Mouse (Mus musculus) neural tube, embryonic 13.5 days (tissue): Measurements from ENCODE around the gene Med9. TPM values are rescaled to one million over a fixed set of nuclear protein-coding genes. Genes with fewer than 3 reads are reported as not detected.
A peak's percentile ranks its signal among the peaks of the same experiment; 100 is the strongest.

Experiments
- ATAC-seq: fragments of 200-750 bp; cut with Nextera tagmentation; 2 replicates; pipeline ENCODE4 v1.8.0; 2017; ENCODE audit warnings: low read depth, mild to moderate bottlenecking, moderate TSS enrichment, moderate library complexity
- H3K27ac ChIP-seq: fragments of 300-500 bp; sonication (generic); replicated peaks from 2 replicates; pipeline ENCODE4 v1.5.1; 2015; ENCODE audit warnings: moderate library complexity, mild to moderate bottlenecking, inconsistent platforms
- H3K27me3 ChIP-seq: fragments of 300-500 bp; sonication (generic); 2 replicates; pipeline ENCODE4 v1.6.1; 2015; ENCODE audit warnings: mild to moderate bottlenecking, inconsistent platforms
- H3K36me3 ChIP-seq: fragments of 300-500 bp; sonication (generic); 2 replicates; pipeline ENCODE4 v1.6.1; 2015; ENCODE audit warnings: mild to moderate bottlenecking, inconsistent platforms
- H3K4me1 ChIP-seq: fragments of 300-500 bp; sonication (generic); replicated peaks from 2 replicates; pipeline ENCODE4 v1.6.1; 2015; ENCODE audit warnings: inconsistent platforms
- H3K4me2 ChIP-seq: fragments of 300-500 bp; sonication (generic); 2 replicates; pipeline ENCODE4 v1.6.1; 2015; ENCODE audit warnings: inconsistent platforms, mild to moderate bottlenecking, moderate library complexity
- H3K4me3 ChIP-seq: fragments of 300-500 bp; sonication (generic); 2 replicates; pipeline ENCODE4 v1.5.1; 2015; ENCODE audit warnings: mild to moderate bottlenecking, inconsistent platforms
- H3K9ac ChIP-seq: fragments of 300-500 bp; sonication (generic); 2 replicates; pipeline ENCODE4 v1.6.1; 2015; ENCODE audit warnings: moderate library complexity, mild to moderate bottlenecking, inconsistent platforms
- H3K9me3 ChIP-seq: fragments of 300-500 bp; sonication (generic); 2 replicates; pipeline ENCODE4 v1.6.1; 2016; ENCODE audit warnings: inconsistent platforms
- WGBS: fragments of 180-500 bp; shearing (Covaris S2); methylation state at CpG from one replicate; pipeline ENCODE4 v1.1.7; 2015; 5-methylcytosine and 5-hydroxymethylcytosine counted together
- polyA plus RNA-seq: library from polyadenylated mRNA; unstranded; fragments of >200 nt; fragmentation: Nextera tagmentation; extraction: Ambion mirVana; gene quantifications from 2 replicates; pipeline ENCODE4 v1.2.1, GENCODE M21; 2015

Med9 gene
- polyA plus RNA-seq, 1 experiment from 2014 or later, result 36.2 TPM

DNA sequence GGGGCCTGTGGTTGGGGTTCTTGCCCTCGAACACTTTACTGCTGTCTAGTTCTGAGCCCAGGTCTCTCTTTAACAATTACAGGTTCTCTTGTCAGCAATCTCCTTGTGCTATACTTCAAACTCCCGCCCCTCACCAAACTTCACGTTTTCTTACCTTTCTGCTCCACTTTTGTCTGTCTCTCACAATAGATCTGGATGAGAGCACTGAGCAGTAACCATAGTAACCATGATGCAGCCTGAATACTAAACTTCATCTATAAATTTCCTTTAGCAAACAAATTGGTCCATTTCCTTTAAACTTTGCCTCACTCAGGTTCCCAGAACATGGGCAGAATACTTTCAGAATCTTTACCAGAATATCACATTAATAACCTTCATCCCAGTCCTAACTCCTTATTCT lies 61.4 kb downstream of the Med9 start:
- no peak for ATAC-seq

GRCm38 (mm10) chr11:60011516-60011915 lies 63.5 kb downstream of the Med9 start:
- H3K27me3 ChIP-seq, result no peaks in the 10 kb centered on the region
- no peak overlapping the region for H3K4me2 ChIP-seq
- 84% methylated on average over 3 of the region's 3 CpGs for WGBS
- H3K27ac ChIP-seq, result no peak overlapping the region
- H3K9ac ChIP-seq, result no peak overlapping the region
- H3K4me1 ChIP-seq, result peaks cover 20% of the 10 kb centered on the region
- no peaks in the 10 kb centered on the region for H3K36me3 ChIP-seq
- H3K4me3 ChIP-seq, result no peak overlapping the region
- no peak for ATAC-seq
- no peaks in the 10 kb centered on the region for H3K9me3 ChIP-seq

More for the DNA sequence above, 61.4 kb downstream of the Med9 start:
- 57% methylated on average over 3 of the region's 3 CpGs for WGBS
- no peak overlapping the region for H3K4me3 ChIP-seq
- no peaks in the 10 kb centered on the region for H3K36me3 ChIP-seq
- H3K4me1 ChIP-seq, result peaks cover 20% of the 10 kb centered on the region
- no peaks in the 10 kb centered on the region for H3K9me3 ChIP-seq
- H3K4me2 ChIP-seq, result no peak overlapping the region
- H3K27ac ChIP-seq, result peak overlapping the region; percentile 46; the same call in 1 of the 2 replicates
- peak overlapping the region; percentile 49 for H3K9ac ChIP-seq
- H3K27me3 ChIP-seq, result no peaks in the 10 kb centered on the region

Other genes with a start within 250 kb of the Med9 start
- gene Pld6, start 160.6 kb upstream of the Med9 start, polyA plus RNA-seq, result 3.4 and 4.1 TPM in 2 replicates
- 35.0 and 35.9 TPM in 2 replicates for gene Flcn, start 138.2 kb upstream of the Med9 start, polyA plus RNA-seq
- gene Nt5m, start 108.8 kb upstream of the Med9 start, polyA plus RNA-seq, result 63.8 and 70.7 TPM in 2 replicates
- gene Cops3, start 108.4 kb upstream of the Med9 start, polyA plus RNA-seq, result 219 and 243 TPM in 2 replicates
- gene Rasd1, start 16.7 kb downstream of the Med9 start, polyA plus RNA-seq, result 0.96 and 1.1 TPM in 2 replicates
- 7.1 and 8.5 TPM in 2 replicates for gene Pemt, start 98.3 kb downstream of the Med9 start, polyA plus RNA-seq
- 29.9 and 30.0 TPM in 2 replicates for gene Rai1, start 156.8 kb downstream of the Med9 start, polyA plus RNA-seq